Mouse (Mus musculus): ENCODE data around the gene Sox9.

Sox9 gene

GRCm38 (mm10) chr11:112801189-112801818 lies 19.3 kb downstream of the Sox9 start:
- no peak for DNase-seq

GRCm38 (mm10) chr11:112807838-112808506 lies 25.9 kb downstream of the Sox9 start:
- DNase-seq = no peak

GRCm38 (mm10) chr11:112810447-112811151 lies 28.6 kb downstream of the Sox9 start:
- peak in 1 of 2 experiments; percentile 8 for DNase-seq

GRCm38 (mm10) chr11:112811152-112811871 lies 29.3 kb downstream of the Sox9 start:
- peak; percentile 16 to 22 for DNase-seq

GRCm38 (mm10) chr11:112817829-112818650 lies 36.0 kb downstream of the Sox9 start:
- peak in 1 of 2 experiments; percentile 14 for DNase-seq

- DNase-seq = no peak
These were observed 36.7 kb downstream of the Sox9 start for GRCm38 (mm10) chr11:112818651-112819270.

- DNase-seq = no peak
These were observed 39.5 kb downstream of the Sox9 start for GRCm38 (mm10) chr11:112821536-112821935.

GRCm38 (mm10) chr11:112824146-112824545 lies 42.1 kb downstream of the Sox9 start:
- DNase-seq = no peak

- no peak for DNase-seq
These were observed 44.4 kb downstream of the Sox9 start for GRCm38 (mm10) chr11:112826193-112827043.

- DNase-seq = no peak
These were observed 45.0 kb downstream of the Sox9 start for GRCm38 (mm10) chr11:112827044-112827347.

- DNase-seq = no peak
These were observed 46.7 kb downstream of the Sox9 start for GRCm38 (mm10) chr11:112828553-112829287.

- no peak for DNase-seq
These were observed 52.4 kb downstream of the Sox9 start for GRCm38 (mm10) chr11:112834245-112835005.

GRCm38 (mm10) chr11:112835468-112836092 lies 53.6 kb downstream of the Sox9 start:
- DNase-seq = no peak
